Mouse (Mus musculus) heart, embryonic 10.5 days (tissue): ENCODE measurements around the gene St6gal1. TPM values are rescaled to one million over a fixed set of nuclear protein-coding genes. Genes with fewer than 3 reads are reported as not detected.

ENCODE experiments used
- DNase-seq: peaks from one replicate; pipeline ENCODE4 v3.0.0-alpha.2; 2017; ENCODE audit warnings: low spot score
- H3K27ac ChIP-seq: fragments of 300-500 bp; sonication (generic); 2 replicates; pipeline ENCODE4 v1.5.1; 2016; ENCODE audit warnings: mild to moderate bottlenecking
- H3K27me3 ChIP-seq: fragments of 300-500 bp; sonication (generic); 2 replicates; pipeline ENCODE4 v1.6.1; 2016; ENCODE audit warnings: mild to moderate bottlenecking; ENCODE audit not compliant: poor library complexity, insufficient read depth, severe bottlenecking
- H3K36me3 ChIP-seq: fragments of 300-500 bp; sonication (generic); 2 replicates; pipeline ENCODE4 v1.6.1; 2016; ENCODE audit warnings: mild to moderate bottlenecking, moderate library complexity
- H3K4me1 ChIP-seq: fragments of 300-500 bp; sonication (generic); 2 replicates; pipeline ENCODE4 v1.6.1; 2016; ENCODE audit warnings: mild to moderate bottlenecking
- H3K4me3 ChIP-seq: fragments of 300-500 bp; sonication (generic); 2 replicates; pipeline ENCODE4 v1.5.1; 2016; ENCODE audit warnings: mild to moderate bottlenecking, moderate library complexity
- H3K9me3 ChIP-seq: fragments of 300-500 bp; sonication (generic); 2 replicates; pipeline ENCODE4 v1.6.1; 2016; ENCODE audit warnings: mild to moderate bottlenecking, moderate library complexity
- WGBS: fragments of 180-500 bp; shearing (Covaris S2); methylation state at CpG from one replicate; pipeline ENCODE4 v1.1.7; 2016; 5-methylcytosine and 5-hydroxymethylcytosine counted together
- polyA plus RNA-seq: library from polyadenylated mRNA; unstranded; fragments of >200 nt; fragmentation: Nextera tagmentation; extraction: Ambion mirVana; gene quantifications from 2 replicates; pipeline ENCODE4 v1.2.1, GENCODE M21; 2016

The St6gal1 gene
- polyA plus RNA-seq, 1 experiment from 2014 or later = 18.0 TPM

DNA sequence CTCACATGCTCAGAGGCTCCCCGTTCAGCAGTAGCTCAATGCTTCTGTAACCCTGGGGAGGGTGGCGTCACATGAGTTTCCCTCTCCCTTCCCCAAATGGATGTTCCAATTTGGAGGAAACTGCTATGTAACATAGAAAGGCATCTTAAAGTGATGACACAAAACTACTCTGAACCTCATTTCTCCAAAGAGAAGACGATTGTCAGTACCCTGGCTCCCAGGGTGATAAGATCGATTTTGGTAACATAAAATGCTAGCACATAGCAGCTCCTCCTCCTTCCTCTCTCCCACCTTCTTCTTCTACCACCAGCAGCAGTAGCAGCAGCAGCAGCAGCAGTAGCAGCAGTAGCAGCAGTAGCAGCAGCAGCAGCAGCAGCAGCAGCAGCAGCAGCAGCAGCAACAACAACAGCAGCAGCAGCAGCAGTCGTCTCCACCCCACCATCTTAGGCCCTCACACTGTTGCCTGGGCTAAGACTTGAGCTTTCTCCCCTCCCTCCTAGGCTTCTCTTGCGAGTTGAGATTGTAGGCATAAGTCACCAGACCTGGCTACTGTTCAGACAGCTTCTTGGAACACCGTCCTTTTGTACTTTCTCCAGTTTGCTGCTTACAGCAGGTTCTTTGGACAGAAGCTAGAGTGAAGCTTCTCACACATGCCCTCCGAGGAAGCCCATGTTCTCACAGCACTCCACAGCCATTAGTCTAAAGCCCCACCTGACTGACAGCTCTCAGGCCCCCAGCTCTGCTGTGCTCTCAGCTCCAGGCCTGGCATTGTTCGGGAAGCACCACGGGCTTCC is 81.5 kb downstream of the St6gal1 start:
- Histone ChIP-seq H3K27ac (no peak overlapping the region), H3K36me3 (no peaks in the 10 kb centered on the region), H3K27me3 (peaks cover 26% of the 10 kb centered on the region), H3K4me1 (peaks cover 23% of the 10 kb centered on the region), H3K9me3 (no peaks in the 10 kb centered on the region), H3K4me3 (no peak overlapping the region)
- DNase-seq = no peak
- 53% methylated on average over 10 of the region's 10 CpGs for WGBS

GRCm38 (mm10) chr16:23307142-23307968 is 82.8 kb downstream of the St6gal1 start:
- no peak overlapping the region for H3K4me3 ChIP-seq
- H3K27me3 ChIP-seq = peaks cover 26% of the 10 kb centered on the region
- H3K4me1 ChIP-seq = peaks cover 23% of the 10 kb centered on the region
- H3K9me3 ChIP-seq = no peaks in the 10 kb centered on the region
- H3K36me3 ChIP-seq = no peaks in the 10 kb centered on the region
- H3K27ac ChIP-seq = no peak overlapping the region
- DNase-seq = no peak
- 57% methylated on average over 12 of the region's 12 CpGs for WGBS

- Histone ChIP-seq H3K4me3 (no peak overlapping the region), H3K36me3 (no peaks in the 10 kb centered on the region), H3K27ac (no peak overlapping the region), H3K27me3 (peaks cover 26% of the 10 kb centered on the region), H3K9me3 (no peaks in the 10 kb centered on the region), H3K4me1 (peaks cover 23% of the 10 kb centered on the region)
- no peak for DNase-seq
- WGBS = 13% methylated on average over 4 of the region's 4 CpGs
Observed at GRCm38 (mm10) chr16:23308012-23308554, 83.5 kb downstream of the St6gal1 start.

DNA sequence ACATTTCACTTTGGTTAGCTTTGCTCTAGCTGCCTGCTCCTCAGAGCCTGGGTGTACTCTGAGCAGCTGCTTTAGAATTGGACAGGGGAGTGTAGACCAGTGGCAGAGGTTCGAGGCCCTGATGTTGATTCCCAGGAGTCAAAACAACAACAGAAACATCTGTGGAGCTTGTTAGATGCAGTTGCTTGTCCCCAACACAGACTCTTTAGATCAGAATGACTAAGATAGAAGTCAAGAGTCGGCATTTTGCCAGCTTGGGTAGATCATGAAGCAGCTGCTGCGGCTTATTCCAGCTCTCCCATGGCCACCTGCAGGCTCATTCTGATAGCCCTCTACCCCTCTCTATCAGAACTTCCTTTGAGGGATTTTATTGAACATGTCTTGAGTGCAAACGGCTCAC is 84.5 kb downstream of the St6gal1 start:
- Histone ChIP-seq H3K4me1 (peaks cover 23% of the 10 kb centered on the region), H3K9me3 (no peaks in the 10 kb centered on the region), H3K27ac (no peak overlapping the region), H3K36me3 (no peaks in the 10 kb centered on the region), H3K4me3 (no peak overlapping the region), H3K27me3 (peaks cover 19% of the 10 kb centered on the region)
- WGBS = 74% methylated on average over 4 of the region's 4 CpGs
- no peak for DNase-seq

GRCm38 (mm10) chr16:23312604-23313003 is 88.1 kb downstream of the St6gal1 start:
- no peaks in the 10 kb centered on the region for H3K27me3 ChIP-seq
- no peaks in the 10 kb centered on the region for H3K9me3 ChIP-seq
- H3K4me1 ChIP-seq = peaks cover 11% of the 10 kb centered on the region
- no peaks in the 10 kb centered on the region for H3K36me3 ChIP-seq
- WGBS = 89% methylated on average over 9 of the region's 9 CpGs
- no peak overlapping the region for H3K27ac ChIP-seq
- DNase-seq = no peak
- no peak overlapping the region for H3K4me3 ChIP-seq

GRCm38 (mm10) chr16:23314790-23315189 is 90.2 kb downstream of the St6gal1 start:
- Histone ChIP-seq H3K36me3 (peaks cover 4% of the 10 kb centered on the region; the same call in 1 of the 2 replicates), H3K27ac (peak overlapping the region; percentile 16; the same call in 1 of the 2 replicates), H3K4me3 (no peak overlapping the region), H3K9me3 (no peaks in the 10 kb centered on the region), H3K27me3 (no peaks in the 10 kb centered on the region), H3K4me1 (0 out of 2 replicates have a peak, but pooled peaks cover 4% of the 10 kb centered on the region)
- WGBS = 25% methylated on average over 7 of the region's 7 CpGs
- DNase-seq = no peak

- WGBS = 66% methylated on average over 7 of the region's 7 CpGs
- H3K4me3 ChIP-seq = no peak overlapping the region
- no peaks in the 10 kb centered on the region for H3K27me3 ChIP-seq
- DNase-seq = no peak
- no peaks in the 10 kb centered on the region for H3K9me3 ChIP-seq
- no peak overlapping the region for H3K27ac ChIP-seq
- peaks cover 16% of the 10 kb centered on the region; the same call in 1 of the 2 replicates for H3K36me3 ChIP-seq
- 0 out of 2 replicates have a peak, but pooled peaks cover 4% of the 10 kb centered on the region for H3K4me1 ChIP-seq
Observed at GRCm38 (mm10) chr16:23317411-23318047, 93.0 kb downstream of the St6gal1 start.

DNA sequence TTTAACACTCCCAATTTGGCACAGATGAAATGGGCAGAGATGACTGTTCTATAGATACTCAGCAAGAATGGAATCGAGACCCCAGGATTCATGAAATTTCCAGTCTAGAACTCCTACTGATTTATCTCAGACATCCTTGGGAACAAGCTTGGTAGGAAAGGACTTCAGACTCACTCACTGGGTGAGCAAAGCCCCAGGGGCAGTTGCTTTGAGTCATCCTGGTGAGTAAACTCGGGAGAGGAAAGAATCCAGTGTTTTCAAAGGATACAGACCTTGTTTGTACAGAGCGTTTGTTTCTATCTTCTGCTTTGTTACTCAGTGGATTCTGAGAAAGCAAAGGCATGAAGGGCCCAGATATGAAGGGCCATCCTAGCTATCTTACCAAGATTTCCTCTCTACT is 95.5 kb downstream of the St6gal1 start:
- H3K4me3 ChIP-seq = no peak overlapping the region
- no peaks in the 10 kb centered on the region for H3K27me3 ChIP-seq
- no peaks in the 10 kb centered on the region for H3K9me3 ChIP-seq
- DNase-seq = peak; percentile 55
- H3K27ac ChIP-seq = no peak overlapping the region
- peaks cover 16% of the 10 kb centered on the region; the same call in 1 of the 2 replicates for H3K36me3 ChIP-seq
- peaks cover 14% of the 10 kb centered on the region; the same call in 1 of the 2 replicates for H3K4me1 ChIP-seq
- 71% methylated on average over 3 of the region's 3 CpGs for WGBS

DNA sequence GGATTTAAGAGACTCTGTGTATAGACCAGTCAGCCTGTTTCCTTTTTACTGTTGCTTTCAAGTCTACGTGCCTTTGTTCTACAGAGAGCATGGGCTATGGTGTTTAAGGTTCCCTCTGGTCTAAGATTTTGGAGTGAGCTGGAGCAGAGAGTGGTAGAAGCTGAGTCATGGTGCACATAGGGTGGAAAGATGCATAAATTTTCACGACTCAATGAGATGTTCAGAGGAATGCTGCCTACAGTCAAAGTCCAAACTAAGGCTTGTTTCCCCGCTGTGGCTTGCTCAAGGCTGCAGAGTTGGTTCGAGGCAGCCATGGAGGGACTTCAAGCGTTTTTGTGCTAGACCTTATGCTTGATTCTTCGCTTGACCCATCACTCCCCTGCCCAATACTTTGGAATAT is 96.0 kb downstream of the St6gal1 start:
- no peak overlapping the region for H3K4me3 ChIP-seq
- no peaks in the 10 kb centered on the region for H3K27me3 ChIP-seq
- peaks cover 16% of the 10 kb centered on the region; the same call in 1 of the 2 replicates for H3K36me3 ChIP-seq
- DNase-seq = peak; percentile 67
- WGBS = 93% methylated on average over 6 of the region's 6 CpGs
- H3K9me3 ChIP-seq = no peaks in the 10 kb centered on the region
- H3K4me1 ChIP-seq = peaks cover 20% of the 10 kb centered on the region
- no peak overlapping the region for H3K27ac ChIP-seq

- no peaks in the 10 kb centered on the region for H3K27me3 ChIP-seq
- no peak for DNase-seq
- no peaks in the 10 kb centered on the region for H3K9me3 ChIP-seq
- H3K36me3 ChIP-seq = peaks cover 16% of the 10 kb centered on the region; the same call in 1 of the 2 replicates
- no peak overlapping the region for H3K4me3 ChIP-seq
- no peak overlapping the region for H3K27ac ChIP-seq
- H3K4me1 ChIP-seq = peaks cover 19% of the 10 kb centered on the region
Observed at GRCm38 (mm10) chr16:23322453-23322852, 97.9 kb downstream of the St6gal1 start.

- Histone ChIP-seq H3K9me3 (no peaks in the 10 kb centered on the region), H3K27me3 (no peaks in the 10 kb centered on the region), H3K36me3 (peaks cover 20% of the 10 kb centered on the region), H3K4me1 (peaks cover 16% of the 10 kb centered on the region), H3K27ac (no peak overlapping the region), H3K4me3 (no peak overlapping the region)
- WGBS = 37% methylated on average over 3 of the region's 3 CpGs
- DNase-seq = no peak
Observed at GRCm38 (mm10) chr16:23323915-23324314, 99.4 kb downstream of the St6gal1 start.

DNA sequence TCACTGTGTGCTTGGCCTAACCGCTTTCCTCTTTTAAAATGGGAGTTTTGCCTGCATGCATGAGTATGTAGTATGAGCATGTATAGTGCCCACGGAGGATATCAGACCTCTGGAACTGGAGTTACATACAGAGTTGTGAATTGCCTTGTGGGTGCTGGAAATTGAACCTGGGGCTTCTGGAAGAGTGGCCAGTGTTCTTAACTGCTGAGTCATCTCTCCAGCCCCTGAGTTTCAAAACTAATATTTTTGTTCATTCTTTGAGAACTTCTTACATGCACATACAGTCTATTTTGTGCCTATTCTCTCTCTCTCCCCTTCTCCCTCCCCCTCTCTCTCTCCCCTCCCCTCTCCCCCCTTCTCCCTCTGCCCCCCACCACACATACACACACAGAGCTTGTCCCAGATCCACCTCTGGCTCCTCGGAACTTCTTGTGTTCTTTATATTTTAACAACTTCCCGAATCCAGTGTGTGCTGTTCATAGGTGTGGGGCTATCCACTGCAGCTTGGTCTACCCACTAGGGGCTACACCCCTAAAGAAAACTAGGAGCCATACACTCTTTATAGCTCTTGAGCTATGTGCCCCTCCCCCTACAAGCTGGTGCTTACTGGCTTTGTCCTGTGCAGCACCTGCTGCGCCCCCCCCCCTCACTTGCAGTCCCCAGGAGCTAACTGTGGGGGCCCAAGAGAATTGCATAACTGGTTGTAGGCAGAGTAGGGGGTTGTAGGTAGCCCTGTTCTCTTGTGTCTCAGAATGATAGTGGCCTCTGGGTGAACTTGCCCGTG is 100.5 kb downstream of the St6gal1 start:
- Histone ChIP-seq H3K4me3 (no peak overlapping the region), H3K36me3 (peaks cover 21% of the 10 kb centered on the region), H3K4me1 (peaks cover 16% of the 10 kb centered on the region), H3K27me3 (no peaks in the 10 kb centered on the region), H3K9me3 (no peaks in the 10 kb centered on the region), H3K27ac (no peak overlapping the region)
- DNase-seq = no peak
- 73% methylated on average over 6 of the region's 6 CpGs for WGBS
